Mouse (Mus musculus): Measurements from ENCODE around the gene Ddc.

DNA sequence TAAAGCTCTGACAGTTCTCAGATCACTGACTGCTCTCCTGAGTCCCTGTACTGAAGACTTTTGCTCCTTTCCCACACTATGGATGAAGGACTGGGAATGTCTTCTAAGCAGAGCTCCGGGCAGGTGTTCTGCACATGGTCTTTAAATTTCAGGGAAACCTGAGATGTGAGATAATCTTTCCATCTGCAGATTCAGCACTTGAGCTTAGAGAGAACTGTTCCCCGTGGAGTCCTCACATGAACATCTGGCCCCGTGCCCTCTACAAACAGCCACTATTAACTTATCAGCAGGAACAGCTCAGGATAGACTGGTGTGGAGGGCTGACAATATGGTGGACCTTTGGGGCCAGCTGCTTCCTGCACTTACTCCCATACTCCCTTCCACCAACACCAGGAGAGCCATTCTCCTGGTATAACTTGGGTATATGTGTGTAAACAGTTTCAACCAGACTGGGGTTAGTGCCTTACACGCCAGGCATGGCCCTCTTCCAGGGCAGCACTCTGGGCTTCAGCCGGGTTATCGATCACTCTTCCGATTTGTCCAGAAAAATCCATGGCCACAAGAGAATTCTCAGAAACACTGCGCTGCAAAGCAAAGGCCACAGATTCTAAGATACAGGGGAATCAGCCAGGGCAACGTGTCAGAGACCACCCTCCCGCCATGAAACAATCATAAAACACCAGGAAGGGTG, 39.5 kb upstream of the Ddc start:
- TF ChIP-seq NRF1 (IDR thresholded peaks at IDR 0.05; ENCODE audit: insufficient read depth, low read depth, low read length, poor library complexity, severe bottlenecking), result no peak
- TF ChIP-seq JUND (IDR thresholded peaks at IDR 0.05; ENCODE audit: low read depth, low read length), result no peak
- no peak for TF ChIP-seq CTCF (IDR thresholded peaks at IDR 0.05 in 2 of 3, conservative IDR thresholded peaks at IDR 0.05 in 1 of 3; ENCODE audit: control insufficient read depth in 1 of 3, insufficient read depth in 1 of 3, low read depth in 2 of 3, low read length in 3 of 3, poor library complexity in 1 of 3, severe bottlenecking in 1 of 3)
- TF ChIP-seq UBTF (IDR thresholded peaks at IDR 0.05; ENCODE audit: borderline replicate concordance, insufficient read depth, low read depth, low read length), result no peak
- no peak for TF ChIP-seq CHD1 (IDR thresholded peaks at IDR 0.05; ENCODE audit: low read depth, low read length)
- TF ChIP-seq GATA1 (IDR thresholded peaks at IDR 0.05; ENCODE audit: low read depth, low read length), result no peak

Measured in MEL (cell line).